Mouse (Mus musculus) heart, embryonic 16.5 days (tissue): Measurements from ENCODE around the gene Gm12248. TPM values are rescaled to one million over a fixed set of nuclear protein-coding genes. Genes with fewer than 3 reads are reported as not detected.
"Not testable (repeated sequence)": the region's sequence is repeated elsewhere in the genome, so short reads cannot be mapped to it uniquely, and the experiment has no call there.

Experiments
- ATAC-seq: fragments of 200-750 bp; cut with Nextera tagmentation; replicated peaks from 2 replicates; pipeline ENCODE4 v1.8.0; 2017; ENCODE audit warnings: moderate number of reproducible peaks; ENCODE audit not compliant: insufficient read depth, low FRiP score; ENCODE audit errors: extremely low read depth
- H3K27ac ChIP-seq: fragments of 300-500 bp; sonication (generic); 2 replicates; pipeline ENCODE4 v1.5.1; 2014; ENCODE audit warnings: mild to moderate bottlenecking, low read length, control low read depth, moderate library complexity
- H3K27me3 ChIP-seq: fragments of 300-500 bp; sonication (generic); 2 replicates; pipeline ENCODE4 v1.6.1; 2014; ENCODE audit warnings: low read length, mixed read lengths; ENCODE audit not compliant: control insufficient read depth, insufficient read depth
- H3K36me3 ChIP-seq: fragments of 300-500 bp; sonication (generic); 2 replicates; pipeline ENCODE4 v1.6.1; 2014; ENCODE audit not compliant: control insufficient read depth, insufficient read depth
- H3K4me1 ChIP-seq: fragments of 300-500 bp; sonication (generic); 2 replicates; pipeline ENCODE4 v1.6.1; 2014; ENCODE audit warnings: low read length, mixed read lengths; ENCODE audit not compliant: control insufficient read depth, insufficient read depth
- H3K4me2 ChIP-seq: fragments of 300-500 bp; sonication (generic); 2 replicates; pipeline ENCODE4 v1.6.1; 2014; ENCODE audit warnings: low read depth, mild to moderate bottlenecking, control low read depth, low read length
- H3K4me3 ChIP-seq: fragments of 300-500 bp; sonication (generic); 2 replicates; pipeline ENCODE4 v1.5.1; 2014; ENCODE audit warnings: mild to moderate bottlenecking, control low read depth, low read length
- H3K9ac ChIP-seq: fragments of 300-500 bp; sonication (generic); 2 replicates; pipeline ENCODE4 v1.6.1; 2014; ENCODE audit warnings: low read length, control low read depth
- H3K9me3 ChIP-seq: fragments of 300-500 bp; sonication (generic); replicated peaks from 2 replicates; pipeline ENCODE4 v1.6.1; 2016; ENCODE audit warnings: low read length; ENCODE audit not compliant: control insufficient read depth
- WGBS: fragments of 180-500 bp; shearing (Covaris S2); extraction: QIAGEN DNeasy Blood & Tissue Kit; methylation state at CpG from one replicate; pipeline ENCODE4 v1.1.7; 2014; 5-methylcytosine and 5-hydroxymethylcytosine counted together
- polyA plus RNA-seq: library from polyadenylated mRNA; unstranded; fragments of >200 nt; fragmentation: Nextera tagmentation; extraction: Ambion mirVana; gene quantifications from 2 replicates; pipeline ENCODE4 v1.2.1, GENCODE M21; 2015

Gm12248 gene
- polyA plus RNA-seq, 1 experiment from 2014 or later: not detected

- H3K4me3 ChIP-seq: peak overlapping the region; percentile 77
- no peaks in the 10 kb centered on the region for H3K36me3 ChIP-seq
- peak overlapping the region; percentile 91 for H3K9ac ChIP-seq
- H3K27ac ChIP-seq: peak overlapping the region; percentile 84
- no peaks in the 10 kb centered on the region for H3K27me3 ChIP-seq
- H3K9me3 ChIP-seq: no peaks in the 10 kb centered on the region
- peak; percentile 16 for ATAC-seq
- peaks cover 16% of the 10 kb centered on the region for H3K4me1 ChIP-seq
- peak overlapping the region; percentile 66 for H3K4me2 ChIP-seq
- WGBS: under 1% methylated on average over 24 of the region's 24 CpGs
Measured at GRCm38 (mm10) chr11:58104351-58104791, 11.4 kb upstream of the Gm12248 start.

- H3K27me3 ChIP-seq: no peaks in the 10 kb centered on the region
- H3K9ac ChIP-seq: peak within 1 kb of the TSS; percentile 91
- peak within 1 kb of the TSS; percentile 84 for H3K27ac ChIP-seq
- under 1% methylated on average over 55 of the region's 55 CpGs for WGBS
- H3K4me3 ChIP-seq: peak within 1 kb of the TSS; percentile 77
- no peaks in the 10 kb centered on the region for H3K9me3 ChIP-seq
- peak; percentile 97 for ATAC-seq
- peaks cover 16% of the 10 kb centered on the region for H3K4me1 ChIP-seq
- H3K4me2 ChIP-seq: peak within 1 kb of the TSS; percentile 66
- H3K36me3 ChIP-seq: no peaks in the 10 kb centered on the region
Measured at GRCm38 (mm10) chr11:58103697-58104306, 10.9 kb upstream of the Gm12248 start, which contains the start of gene Cnot8. Gene Cnot8 (plus strand): TSS chr11:58104153.

GRCm38 (mm10) chr11:58103344-58103653 is 10.4 kb upstream of the Gm12248 start:
- H3K4me2 ChIP-seq: peak overlapping the region; percentile 54
- ATAC-seq: peak; percentile 11
- peak overlapping the region; percentile 69 for H3K9ac ChIP-seq
- no peaks in the 10 kb centered on the region for H3K9me3 ChIP-seq
- peak overlapping the region; percentile 39 for H3K4me3 ChIP-seq
- 58% methylated on average over 13 of the region's 13 CpGs for WGBS
- peaks cover 16% of the 10 kb centered on the region for H3K4me1 ChIP-seq
- H3K36me3 ChIP-seq: no peaks in the 10 kb centered on the region
- no peaks in the 10 kb centered on the region for H3K27me3 ChIP-seq
- H3K27ac ChIP-seq: peak overlapping the region; percentile 80

- Histone ChIP-seq H3K9me3 (no peaks in the 10 kb centered on the region), H3K27me3 (no peaks in the 10 kb centered on the region), H3K36me3 (no peaks in the 10 kb centered on the region), H3K9ac (peak overlapping the region; percentile 69; the same call in 1 of the 2 replicates), H3K27ac (peak overlapping the region; percentile 80), H3K4me1 (peaks cover 17% of the 10 kb centered on the region), H3K4me2 (peak overlapping the region; percentile 54), H3K4me3 (no peak overlapping the region)
- WGBS: 77% methylated on average over 9 of the region's 9 CpGs
- peak; percentile 6; the same call in 1 of the 2 replicates for ATAC-seq
Measured at GRCm38 (mm10) chr11:58102581-58103343, 9.8 kb upstream of the Gm12248 start.

- 71% methylated on average over 3 of the region's 3 CpGs for WGBS
- Histone ChIP-seq H3K27ac (peak overlapping the region; percentile 74), H3K4me3 (no peak overlapping the region), H3K9me3 (no peaks in the 10 kb centered on the region), H3K9ac (no peak overlapping the region), H3K4me1 (peaks cover 13% of the 10 kb centered on the region), H3K27me3 (no peaks in the 10 kb centered on the region), H3K36me3 (no peaks in the 10 kb centered on the region), H3K4me2 (no peak overlapping the region)
- no peak for ATAC-seq
Measured at GRCm38 (mm10) chr11:58102146-58102545, 9.2 kb upstream of the Gm12248 start.

GRCm38 (mm10) chr11:58101194-58101720 is 8.3 kb upstream of the Gm12248 start:
- no peak overlapping the region for H3K9ac ChIP-seq
- 75% methylated on average over 4 of the region's 4 CpGs for WGBS
- ATAC-seq: no peak
- H3K27me3 ChIP-seq: no peaks in the 10 kb centered on the region
- peaks cover 13% of the 10 kb centered on the region for H3K4me1 ChIP-seq
- no peaks in the 10 kb centered on the region for H3K9me3 ChIP-seq
- H3K4me3 ChIP-seq: no peak overlapping the region
- no peak overlapping the region for H3K4me2 ChIP-seq
- no peak overlapping the region for H3K27ac ChIP-seq
- H3K36me3 ChIP-seq: no peaks in the 10 kb centered on the region

GRCm38 (mm10) chr11:58100006-58100405 is 7.1 kb upstream of the Gm12248 start:
- H3K9me3 ChIP-seq: no peaks in the 10 kb centered on the region
- no peaks in the 10 kb centered on the region for H3K36me3 ChIP-seq
- no peak overlapping the region for H3K27ac ChIP-seq
- H3K9ac ChIP-seq: no peak overlapping the region
- H3K4me2 ChIP-seq: no peak overlapping the region
- H3K27me3 ChIP-seq: no peaks in the 10 kb centered on the region
- no peak overlapping the region for H3K4me3 ChIP-seq
- peaks cover 8% of the 10 kb centered on the region for H3K4me1 ChIP-seq
- no peak for ATAC-seq
- WGBS: 88% methylated on average over 2 of the region's 2 CpGs

GRCm38 (mm10) chr11:58098366-58098720 is 5.4 kb upstream of the Gm12248 start:
- peak overlapping the region; percentile 55; the same call in 1 of the 2 replicates for H3K4me3 ChIP-seq
- WGBS: 65% methylated on average over 5 of the region's 5 CpGs

More at GRCm38 (mm10) chr11:58098366-58098720, 5.4 kb upstream of the Gm12248 start:
- H3K4me1 ChIP-seq, H3K9ac ChIP-seq, H3K27ac ChIP-seq, ATAC-seq, H3K36me3 ChIP-seq, H3K9me3 ChIP-seq, H3K27me3 ChIP-seq: not testable (repeated sequence)
- peak overlapping the region; percentile 86 for H3K4me2 ChIP-seq
